Mouse (Mus musculus) urinary bladder, adult 18-20 months (tissue): Measurements from ENCODE around the gene Foxo3.

Source experiments
- DNase-seq, 2 experiments: peaks; one replicate each; pipeline ENCODE4 v3.0.0; 2022; ENCODE audit warnings: low spot score in 2 of 2, mixed read lengths in 2 of 2

The Foxo3 gene

DNA sequence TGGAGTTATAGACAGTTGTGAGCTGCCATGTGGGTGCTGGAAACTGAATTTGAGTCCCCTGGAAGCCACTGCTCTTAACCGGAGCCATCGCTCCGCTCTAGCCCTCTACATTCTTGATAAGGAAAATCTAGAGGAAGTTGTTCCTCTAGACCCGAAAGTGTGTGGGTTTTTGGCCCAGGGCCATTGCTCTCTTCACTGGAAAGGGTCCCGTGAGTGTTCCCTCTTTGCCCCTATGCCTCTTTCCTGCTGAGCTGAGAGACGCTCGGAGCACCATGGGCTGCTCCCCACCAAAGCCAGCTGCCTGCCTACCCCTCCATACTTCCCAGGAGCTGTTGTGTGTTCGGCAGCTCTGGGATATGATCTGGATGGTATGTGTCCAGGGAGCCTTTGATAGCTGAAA lies 96.2 kb downstream of the Foxo3 start:
- no peak for DNase-seq

DNA sequence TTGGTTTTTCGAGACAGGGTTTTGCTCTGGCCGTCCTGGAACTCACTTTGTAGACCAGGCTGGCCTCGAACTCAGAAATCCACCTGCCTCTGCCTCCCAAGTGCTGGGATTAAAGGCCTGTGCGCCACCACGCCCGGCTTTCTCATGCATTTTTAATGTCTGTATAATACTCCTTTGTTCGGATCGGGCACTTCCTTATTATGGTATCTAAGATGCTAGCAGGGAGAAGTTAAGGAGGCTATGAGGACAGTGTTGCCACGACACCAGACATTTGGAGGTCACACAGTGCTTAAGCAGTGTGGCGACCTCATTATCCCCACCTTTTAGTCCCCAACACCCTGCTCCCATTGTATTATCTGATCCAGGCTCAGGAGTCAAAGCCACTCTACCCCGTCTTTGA lies 97.8 kb downstream of the Foxo3 start:
- DNase-seq: no peak

DNA sequence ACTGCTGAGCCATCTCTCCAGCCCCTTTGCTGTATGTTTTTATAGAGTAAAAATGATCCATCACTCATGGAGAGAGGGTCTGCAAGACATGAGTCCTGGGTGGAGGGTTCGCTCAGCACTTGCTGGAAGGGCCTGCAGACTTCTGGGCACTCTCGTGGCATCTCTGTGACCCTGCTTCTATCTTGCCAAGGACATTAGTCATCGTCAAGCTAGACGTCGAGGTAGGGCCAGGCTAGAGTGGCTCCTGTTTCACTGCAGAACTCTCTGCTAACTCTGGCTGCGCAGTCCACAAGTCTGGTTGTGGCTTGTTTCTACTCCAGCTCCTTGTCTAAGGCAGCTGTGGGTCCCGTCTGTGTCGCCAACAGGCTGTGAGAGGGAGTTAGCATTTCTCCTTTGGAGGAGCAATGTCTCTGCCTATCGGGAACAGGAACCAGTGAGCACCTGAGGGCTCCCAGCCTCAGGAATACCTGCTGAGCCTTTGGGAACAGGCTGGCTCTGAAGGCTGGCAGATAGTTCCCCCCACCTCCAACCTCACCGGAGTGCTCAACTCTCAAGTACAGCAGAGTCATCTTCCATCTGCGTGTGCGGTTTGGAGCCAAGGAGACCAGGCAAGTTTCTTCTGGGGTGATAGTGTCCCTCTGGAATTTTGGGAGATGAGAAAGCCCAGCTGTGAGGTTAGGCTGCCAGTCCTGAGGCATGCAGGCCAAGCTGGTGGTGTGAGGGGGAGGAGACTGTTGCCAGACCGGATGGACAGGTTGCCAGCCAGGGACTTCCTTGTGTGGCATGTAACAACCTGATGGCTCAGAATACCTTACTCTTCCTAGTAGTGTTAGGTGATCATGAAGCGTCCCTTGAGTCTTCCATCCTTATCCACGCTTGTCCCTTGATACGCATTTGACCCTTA lies 98.5 kb downstream of the Foxo3 start:
- DNase-seq: peak; percentile 62 to 78

DNA sequence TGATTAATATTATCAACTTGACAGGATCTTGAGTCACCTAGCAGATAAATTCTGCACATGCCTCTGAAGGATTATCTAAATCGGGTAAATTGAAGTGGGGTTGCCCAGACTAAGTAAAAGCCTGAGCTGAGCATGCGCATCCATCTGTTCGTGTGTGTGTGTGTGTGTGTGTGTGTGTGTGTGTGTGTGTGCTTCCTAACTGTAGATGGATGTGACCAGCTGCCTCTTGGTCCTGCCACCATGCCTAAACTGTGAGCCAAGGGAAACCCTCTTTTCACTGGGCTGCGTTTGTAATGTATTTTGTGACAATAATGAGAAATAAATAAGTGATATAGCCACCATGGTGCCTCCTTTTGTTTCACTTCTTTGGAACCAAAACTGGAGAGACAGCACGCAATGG lies 102.3 kb downstream of the Foxo3 start:
- no peak for DNase-seq

DNA sequence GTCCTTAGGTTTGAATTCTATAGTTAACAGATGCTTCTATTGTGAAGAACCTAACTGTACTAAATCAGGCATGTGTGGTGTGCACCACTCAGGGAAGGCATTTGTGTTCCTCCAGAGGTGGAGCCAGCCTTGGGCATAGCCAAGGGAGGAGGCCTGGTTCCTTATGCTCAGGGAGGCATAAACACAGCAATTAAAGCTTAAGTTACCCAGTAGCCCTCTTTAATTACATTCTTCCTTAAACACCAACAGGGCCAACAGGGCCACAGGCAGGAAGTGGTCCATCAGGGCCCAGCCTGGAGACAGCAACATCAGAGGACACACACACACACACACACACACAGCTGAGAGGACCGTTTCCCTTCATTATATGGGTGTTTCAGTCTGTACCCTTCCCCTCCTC lies 102.7 kb downstream of the Foxo3 start:
- no peak for DNase-seq

DNA sequence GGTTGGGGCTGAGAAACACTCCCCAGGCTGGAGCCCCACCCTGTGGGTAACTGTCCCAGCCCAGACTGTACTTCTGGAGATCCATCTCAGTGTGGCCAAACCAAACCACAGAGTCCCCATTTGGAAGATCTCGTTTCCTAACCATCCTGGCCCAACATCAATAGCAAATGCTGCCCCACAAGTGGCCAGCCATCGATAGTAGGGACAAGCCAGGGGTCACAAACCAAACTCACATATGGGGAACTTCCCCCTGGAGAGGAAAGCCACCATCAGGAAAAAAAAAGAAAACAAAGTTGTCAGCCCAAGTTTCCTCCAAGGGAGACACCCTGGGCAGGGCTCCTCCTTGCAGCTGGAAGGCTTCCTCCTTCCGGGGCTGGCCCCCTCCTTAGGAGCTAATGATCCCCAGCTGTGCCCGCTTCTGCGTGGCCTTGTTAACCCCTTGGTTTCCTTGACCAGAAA lies 105.6 kb downstream of the Foxo3 start:
- DNase-seq: peak in 1 of 2 experiments; percentile 47

DNA sequence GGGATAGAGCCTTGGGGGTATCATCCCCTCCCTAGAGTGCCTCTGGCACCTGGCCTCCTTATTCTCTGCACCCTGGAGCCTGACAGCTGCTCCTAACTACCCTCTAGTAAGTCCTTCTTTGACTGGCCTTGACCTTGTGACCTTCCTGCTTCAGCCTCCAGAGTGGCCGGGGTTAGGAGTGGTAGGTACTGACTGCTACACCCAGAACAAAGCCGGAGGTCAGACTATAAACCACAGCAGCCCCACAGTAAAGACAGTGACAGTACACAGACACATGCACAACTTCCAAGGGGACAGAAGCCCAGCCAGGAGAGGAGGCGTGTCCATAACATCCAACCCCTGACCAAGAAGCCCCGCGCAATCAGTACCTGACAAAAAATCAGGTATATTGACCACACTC lies 106.4 kb downstream of the Foxo3 start:
- DNase-seq: no peak

DNA sequence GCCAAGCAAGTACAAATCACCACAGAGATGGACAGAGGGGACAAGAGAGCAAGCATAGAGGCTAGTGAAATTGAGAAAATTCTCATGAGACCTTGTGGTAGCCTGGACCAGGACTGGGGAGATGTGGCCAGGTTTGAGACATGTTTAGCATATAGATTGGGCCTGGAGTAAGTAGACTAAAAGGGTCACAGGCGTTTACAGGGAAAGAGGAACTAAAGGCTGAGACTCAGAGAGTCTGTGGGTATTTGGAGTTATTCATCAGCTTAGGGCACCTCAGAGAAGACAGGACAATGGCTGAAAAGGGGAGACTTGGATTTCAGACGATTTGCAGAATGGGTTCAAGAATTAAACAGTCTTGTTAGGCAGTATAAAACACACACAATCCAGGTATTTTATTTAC lies 121.8 kb downstream of the Foxo3 start:
- DNase-seq: no peak

DNA sequence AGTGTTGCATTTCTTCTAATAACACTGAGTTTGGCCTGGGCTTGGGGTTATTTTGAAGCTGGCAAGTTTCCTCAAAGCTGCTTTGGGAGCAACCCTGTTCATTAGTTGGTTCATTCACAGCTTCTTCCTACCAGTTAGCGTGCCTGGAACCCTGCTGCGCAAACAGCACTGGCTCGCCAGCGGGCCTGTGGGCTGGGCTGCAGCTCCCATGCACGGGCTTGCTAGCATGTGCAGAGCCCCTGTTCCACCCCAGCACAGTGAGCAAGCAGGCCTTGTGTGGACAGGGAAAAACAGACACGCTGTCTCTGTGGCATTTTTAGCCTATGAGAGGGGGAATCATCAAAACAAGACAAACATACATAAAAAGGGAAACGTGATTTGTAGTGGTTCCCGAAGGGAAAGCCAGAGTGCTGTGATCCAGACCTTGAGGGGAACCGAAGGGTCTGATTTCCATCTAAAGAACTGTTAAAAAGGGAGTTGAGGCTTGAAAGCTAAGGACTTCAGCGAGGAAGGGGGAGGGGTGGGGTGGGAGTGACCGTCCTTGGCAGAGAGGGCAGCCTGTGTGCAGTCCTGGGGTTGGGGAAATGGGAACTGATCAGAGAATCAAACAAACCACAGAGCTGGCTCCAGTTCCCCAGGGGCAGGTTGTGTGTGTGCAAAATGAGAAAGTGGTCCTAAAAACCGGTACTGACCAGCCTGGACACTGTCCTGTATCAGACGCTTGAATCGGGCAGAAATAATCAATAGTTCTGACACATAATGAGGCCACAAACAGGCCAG lies 123.9 kb downstream of the Foxo3 start:
- no peak for DNase-seq

DNA sequence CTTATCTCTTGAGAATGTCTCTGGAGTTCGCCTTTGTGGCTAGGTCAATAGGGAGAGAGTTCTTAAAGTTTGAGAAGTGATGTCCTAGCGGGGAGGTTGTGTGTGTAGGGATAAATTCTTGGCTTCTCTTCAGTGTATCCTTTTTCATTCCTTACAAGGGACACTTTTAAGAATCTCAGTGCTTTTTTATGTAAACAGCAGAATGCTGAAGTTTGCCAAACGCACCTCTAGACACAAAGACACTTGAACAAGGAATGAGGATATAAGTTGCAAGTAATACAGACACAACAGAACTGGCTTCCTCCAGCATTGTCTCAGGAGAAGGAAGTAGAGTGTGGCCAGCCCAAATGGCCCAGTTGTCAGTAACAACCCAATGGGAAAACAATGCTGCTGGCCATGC lies 126.8 kb downstream of the Foxo3 start:
- DNase-seq: no peak

DNA sequence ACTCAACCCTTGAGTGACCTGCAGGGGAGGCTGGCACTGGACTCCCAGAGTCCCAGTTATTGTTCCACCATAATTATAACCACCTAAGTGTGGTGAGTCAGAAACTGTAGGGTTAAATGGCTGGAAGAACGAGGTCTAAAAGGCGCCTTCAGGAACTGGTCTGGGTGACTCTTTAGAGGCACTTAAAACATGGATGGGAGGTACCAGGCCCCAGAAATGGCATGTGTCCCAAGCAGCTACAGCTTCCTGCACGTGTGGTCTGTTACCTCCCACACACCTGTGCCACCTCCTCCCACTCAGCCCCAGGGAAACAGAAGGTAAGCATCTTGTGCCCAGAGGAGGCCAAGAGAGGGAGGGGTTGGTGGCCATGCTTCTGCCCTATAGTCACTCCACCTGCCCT lies 128.2 kb downstream of the Foxo3 start:
- DNase-seq: no peak

DNA sequence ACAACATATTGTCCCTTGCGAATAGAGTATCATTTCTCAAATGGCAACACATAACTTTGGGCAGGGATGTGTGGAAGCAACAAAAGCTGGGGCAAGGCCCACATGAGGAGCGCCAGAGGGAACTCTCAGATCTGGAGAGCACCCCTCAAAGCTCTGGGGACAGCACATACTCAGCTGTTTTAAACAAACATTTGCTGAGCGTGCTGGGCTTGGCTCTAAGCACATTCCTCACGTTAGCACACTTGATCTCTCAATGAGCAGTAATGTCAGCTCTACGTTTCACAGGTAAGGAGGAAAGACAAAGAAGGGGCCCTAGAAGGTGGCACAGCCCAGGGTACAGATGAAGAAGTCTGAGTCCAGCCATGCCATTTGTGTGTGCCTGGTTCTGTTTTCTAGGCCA lies 131.3 kb downstream of the Foxo3 start:
- DNase-seq: no peak

DNA sequence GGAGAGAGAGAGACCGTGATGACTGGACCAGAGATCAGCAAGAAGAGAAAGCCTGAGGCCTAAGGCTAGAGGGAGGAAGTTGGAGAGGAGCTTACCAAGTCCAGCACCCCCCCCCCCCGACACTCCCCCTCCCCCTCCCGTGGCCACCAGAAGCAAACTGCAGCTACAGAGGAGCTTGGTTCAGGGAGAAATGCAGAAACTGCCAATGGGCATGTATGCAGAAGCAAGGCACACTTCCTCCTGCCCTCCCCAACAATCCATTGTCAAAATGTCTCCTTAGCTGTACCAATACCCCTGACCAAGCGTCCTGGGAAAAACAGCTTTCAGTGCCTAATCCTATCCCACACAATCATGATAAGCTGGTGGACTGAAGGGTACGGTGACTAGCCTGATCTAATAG lies 131.8 kb downstream of the Foxo3 start:
- DNase-seq: no peak

DNA sequence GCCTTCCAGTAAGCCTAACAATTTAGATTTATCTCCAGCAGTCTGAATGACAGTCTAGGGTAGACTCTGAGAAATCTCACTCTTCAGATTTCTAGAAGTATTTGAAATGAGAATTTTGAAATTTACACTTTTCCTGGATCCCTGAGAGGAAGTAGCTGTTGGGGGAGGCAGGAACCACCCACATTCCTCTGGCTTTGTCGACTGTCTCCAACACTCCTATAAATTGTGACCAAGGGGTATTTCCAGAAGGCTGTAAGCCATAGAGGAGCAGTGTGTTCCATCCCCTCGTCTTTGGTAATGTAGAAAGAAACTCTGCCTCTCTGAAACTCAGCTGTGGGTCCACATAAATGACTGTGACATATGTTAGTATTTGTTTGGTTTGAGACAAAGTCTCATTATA lies 132.4 kb downstream of the Foxo3 start:
- no peak for DNase-seq

DNA sequence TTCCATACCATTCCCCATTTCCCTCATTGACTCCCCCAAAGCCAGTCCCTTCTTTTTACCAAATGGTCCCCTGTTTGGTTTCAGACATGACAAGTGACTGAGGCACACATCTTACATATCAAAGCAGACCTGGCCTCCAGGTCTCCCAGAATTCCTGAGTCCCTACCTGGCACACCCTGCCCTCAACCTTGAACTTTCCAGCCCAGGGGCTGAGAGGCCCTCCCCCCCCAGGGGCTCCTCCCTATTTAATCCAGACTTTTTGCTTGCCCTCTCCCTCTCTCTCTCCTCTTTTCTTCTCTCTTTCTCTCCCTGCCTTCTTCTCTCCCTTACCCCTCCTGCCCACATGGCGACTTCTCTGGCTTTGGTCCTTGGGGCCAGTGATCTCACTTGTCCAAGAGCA lies 133.8 kb downstream of the Foxo3 start:
- no peak for DNase-seq

DNA sequence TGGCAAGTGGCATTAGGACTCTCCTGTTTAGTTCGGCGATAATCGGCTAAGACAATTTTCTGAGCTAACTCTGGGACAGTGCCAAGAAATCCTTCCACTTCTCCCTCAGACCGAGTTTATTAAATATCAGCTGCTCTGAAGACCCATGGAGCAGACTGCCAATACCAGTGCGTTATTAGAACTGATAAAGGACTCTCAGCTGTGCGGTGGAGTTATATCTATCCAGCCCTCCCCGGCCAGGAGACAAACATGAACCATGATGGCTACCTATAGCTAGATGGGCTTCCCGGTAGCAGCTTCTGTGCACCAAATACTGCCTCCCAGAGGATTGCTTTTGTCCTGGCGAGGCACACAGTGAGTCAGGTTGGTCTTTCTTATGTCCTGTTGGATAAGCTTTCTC lies 134.5 kb downstream of the Foxo3 start:
- no peak for DNase-seq

DNA sequence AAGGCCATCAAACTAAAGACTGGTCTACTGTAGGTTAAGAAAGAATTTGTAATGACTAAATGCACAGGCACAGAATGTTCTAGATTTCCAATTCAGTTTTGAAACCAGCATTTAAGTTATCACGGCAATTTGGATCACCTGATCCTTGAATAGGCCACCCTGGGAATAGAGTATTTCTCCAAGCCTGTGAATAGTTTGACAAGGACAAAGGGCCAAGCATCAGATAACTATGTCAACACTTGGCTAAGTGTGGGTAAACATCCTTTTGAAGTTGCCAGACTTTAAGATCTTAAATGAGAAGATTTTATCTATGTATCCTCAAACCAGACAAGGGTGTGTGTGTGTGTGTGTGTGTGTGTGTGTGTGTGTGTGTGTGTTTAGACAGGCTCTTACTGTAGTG lies 136.8 kb downstream of the Foxo3 start:
- DNase-seq: no peak

DNA sequence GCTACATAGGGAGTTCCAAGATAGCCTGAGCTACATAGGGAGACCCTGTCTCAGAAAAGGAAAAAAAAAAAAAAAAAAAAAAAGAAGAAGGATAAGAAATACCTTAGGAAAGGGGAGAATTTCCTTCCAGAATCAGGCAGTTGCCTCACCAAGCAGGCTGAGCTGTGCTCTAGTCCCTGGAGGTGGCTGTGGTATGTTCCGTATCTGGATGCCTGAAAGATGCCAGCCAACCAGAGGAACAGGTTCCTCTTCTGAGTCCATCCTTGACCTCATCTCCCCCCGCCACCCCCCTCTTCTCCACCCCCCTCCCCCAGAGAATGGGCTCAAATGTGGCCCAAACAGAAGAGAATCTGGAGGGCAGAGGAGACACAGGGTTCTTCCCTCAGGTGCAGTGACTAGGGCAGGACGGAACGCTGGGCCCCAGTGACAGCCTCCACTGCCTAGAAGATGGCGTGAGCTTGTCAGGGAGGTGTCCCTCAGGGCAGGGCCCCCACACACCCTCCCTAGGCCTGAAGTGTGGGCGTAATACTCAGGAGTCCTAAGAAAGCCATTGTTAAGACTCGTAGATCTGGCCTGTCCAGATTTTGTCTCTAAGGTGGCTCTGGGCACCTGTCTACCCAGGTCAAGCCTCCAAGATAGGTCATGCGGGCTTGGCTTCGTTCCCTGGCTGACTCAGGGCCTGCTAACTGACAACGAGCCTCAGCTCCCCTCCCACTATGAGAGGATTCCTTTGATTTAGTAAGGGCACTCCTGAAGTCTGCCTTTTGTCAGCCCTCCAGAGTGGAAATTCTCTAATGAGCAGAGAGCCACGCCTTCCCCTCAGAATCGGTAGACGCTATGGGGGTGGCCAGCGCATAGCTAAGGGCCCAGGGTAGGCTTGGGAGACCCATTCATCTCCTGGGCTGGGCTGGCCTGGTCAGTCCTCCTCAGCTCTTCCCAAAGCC lies 141.5 kb downstream of the Foxo3 start:
- DNase-seq: peak in 1 of 2 experiments; percentile 29
